Mouse (Mus musculus) embryonic facial prominence, embryonic 10.5 days (tissue): ENCODE results near the gene Thsd1. TPM values are rescaled to one million over a fixed set of nuclear protein-coding genes. Genes with fewer than 3 reads are reported as not detected.

Experiments
- DNase-seq: peaks from one replicate; pipeline ENCODE4 v3.0.0-alpha.2; 2017; ENCODE audit warnings: low spot score
- H3K27ac ChIP-seq: fragments of 300-500 bp; sonication (generic); replicated peaks from 2 replicates; pipeline ENCODE4 v1.5.1; 2016; ENCODE audit warnings: mild to moderate bottlenecking
- H3K27me3 ChIP-seq: fragments of 300-500 bp; sonication (generic); replicated peaks from 2 replicates; pipeline ENCODE4 v1.6.1; 2016; ENCODE audit warnings: low read depth, mild to moderate bottlenecking; ENCODE audit not compliant: poor library complexity, severe bottlenecking
- H3K36me3 ChIP-seq: fragments of 300-500 bp; sonication (generic); replicated peaks from 2 replicates; pipeline ENCODE4 v1.6.1; 2016; ENCODE audit warnings: mild to moderate bottlenecking, moderate library complexity
- H3K4me1 ChIP-seq: fragments of 300-500 bp; sonication (generic); 2 replicates; pipeline ENCODE4 v1.6.1; 2016
- H3K4me3 ChIP-seq: fragments of 300-500 bp; sonication (generic); 2 replicates; pipeline ENCODE4 v1.5.1; 2016; ENCODE audit warnings: mild to moderate bottlenecking, moderate library complexity
- H3K9me3 ChIP-seq: fragments of 300-500 bp; sonication (generic); 2 replicates; pipeline ENCODE4 v1.6.1; 2016; ENCODE audit warnings: mild to moderate bottlenecking
- WGBS: fragments of 180-500 bp; shearing (Covaris S2); methylation state at CpG from one replicate; pipeline ENCODE4 v1.1.7; 2016; 5-methylcytosine and 5-hydroxymethylcytosine counted together
- polyA plus RNA-seq: library from polyadenylated mRNA; unstranded; fragments of >200 nt; fragmentation: Nextera tagmentation; extraction: Ambion mirVana; gene quantifications from 2 replicates; pipeline ENCODE4 v1.2.1, GENCODE M21; 2016

Thsd1 gene
- polyA plus RNA-seq: 9.8 and 10.5 TPM in 2 replicates

DNA sequence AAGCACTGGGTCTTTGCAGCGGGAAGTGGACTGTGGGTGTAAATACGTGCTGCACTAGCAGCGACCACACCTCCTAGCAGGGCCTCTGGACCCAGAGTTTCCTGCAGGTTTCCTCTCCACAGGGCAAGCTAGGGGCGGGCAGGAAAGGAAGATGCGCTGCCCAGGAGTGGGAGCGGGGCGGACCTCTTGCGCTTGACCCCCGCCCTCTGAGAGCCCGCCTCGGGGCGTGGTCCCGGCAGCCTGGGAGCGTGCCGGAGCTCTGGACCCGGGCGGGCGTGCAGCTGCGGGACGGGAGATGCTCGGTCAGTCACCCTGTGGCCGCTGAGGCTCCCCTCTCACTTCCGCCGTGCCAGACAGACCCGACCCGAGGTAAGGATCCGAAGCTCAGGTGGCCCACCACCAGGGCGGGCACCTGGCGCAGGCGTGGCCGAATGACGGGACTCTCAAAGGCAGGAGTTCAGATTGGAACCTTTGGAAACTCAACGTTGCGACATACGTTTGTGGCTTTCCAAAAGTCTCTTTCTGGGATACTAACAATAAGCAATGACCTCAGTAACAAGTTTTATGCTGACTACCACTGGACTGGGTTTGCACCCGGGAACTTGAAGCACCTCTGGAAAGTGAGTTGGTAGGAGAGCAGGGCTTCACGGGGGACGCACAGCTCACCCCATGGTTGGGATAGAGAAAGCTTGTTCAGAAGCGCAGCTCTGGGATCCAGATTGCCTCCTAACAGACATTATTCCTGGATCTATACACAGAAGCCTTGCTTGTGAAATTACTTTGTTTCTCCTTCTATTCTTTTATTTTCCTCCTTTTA, at the start of gene Thsd1:
Gene Thsd1, plus strand, starts transcription at position 253 of the 817 bp plus-strand sequence.
- peaks cover 16% of the 10 kb centered on the region for H3K36me3 ChIP-seq
- under 1% methylated on average over 39 of the region's 39 CpGs for WGBS
- H3K9me3 ChIP-seq: no peaks in the 10 kb centered on the region
- H3K27ac ChIP-seq: peak within 1 kb of the TSS; percentile 52
- DNase-seq: peak; percentile 75
- peaks cover 8% of the 10 kb centered on the region; the same call in 1 of the 2 replicates for H3K4me1 ChIP-seq
- H3K4me3 ChIP-seq: peak within 1 kb of the TSS; percentile 69
- peaks cover 33% of the 10 kb centered on the region for H3K27me3 ChIP-seq

DNA sequence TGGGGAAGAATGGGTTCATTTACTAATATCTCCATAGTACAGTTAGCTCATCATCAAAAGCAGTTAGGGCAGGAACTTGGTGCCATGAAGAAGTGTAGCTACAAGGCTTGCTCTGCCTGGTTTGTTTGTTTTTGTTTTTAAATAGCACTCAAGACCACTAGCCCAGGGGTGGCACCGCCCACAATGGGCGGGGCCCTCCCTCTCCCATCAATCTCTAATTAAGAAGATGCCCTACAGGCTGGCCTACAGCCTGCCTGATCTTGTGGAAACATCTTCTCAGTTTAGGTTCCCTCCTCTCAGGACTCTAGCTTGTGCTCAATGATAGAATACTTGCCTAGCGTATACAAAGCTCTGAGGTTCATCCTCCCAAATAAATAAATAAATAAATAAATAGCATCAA, 42.2 kb upstream of the Thsd1 start:
- peak; percentile 54 for DNase-seq
- no peaks in the 10 kb centered on the region for H3K9me3 ChIP-seq
- peak overlapping the region; percentile 86 for H3K4me3 ChIP-seq
- WGBS: 0% methylated on average over 3 of the region's 3 CpGs
- peaks cover 8% of the 10 kb centered on the region for H3K36me3 ChIP-seq
- H3K4me1 ChIP-seq: peaks cover 12% of the 10 kb centered on the region
- H3K27ac ChIP-seq: peak overlapping the region; percentile 97
- H3K27me3 ChIP-seq: no peaks in the 10 kb centered on the region

- H3K9me3 ChIP-seq: no peaks in the 10 kb centered on the region
- peak within 1 kb of the TSS; percentile 97 for H3K27ac ChIP-seq
- H3K36me3 ChIP-seq: no peaks in the 10 kb centered on the region
- peak within 1 kb of the TSS; percentile 86 for H3K4me3 ChIP-seq
- 3% methylated on average over 63 of the region's 63 CpGs for WGBS
- DNase-seq: peak; percentile 97
- H3K4me1 ChIP-seq: peaks cover 12% of the 10 kb centered on the region
- no peaks in the 10 kb centered on the region for H3K27me3 ChIP-seq
Observed at GRCm38 (mm10) chr8:22185431-22186397, 41.4 kb upstream of the Thsd1 start, which contains the start of gene Ckap2. TSS of gene Ckap2 (minus strand) at chr8:22185819.

DNA sequence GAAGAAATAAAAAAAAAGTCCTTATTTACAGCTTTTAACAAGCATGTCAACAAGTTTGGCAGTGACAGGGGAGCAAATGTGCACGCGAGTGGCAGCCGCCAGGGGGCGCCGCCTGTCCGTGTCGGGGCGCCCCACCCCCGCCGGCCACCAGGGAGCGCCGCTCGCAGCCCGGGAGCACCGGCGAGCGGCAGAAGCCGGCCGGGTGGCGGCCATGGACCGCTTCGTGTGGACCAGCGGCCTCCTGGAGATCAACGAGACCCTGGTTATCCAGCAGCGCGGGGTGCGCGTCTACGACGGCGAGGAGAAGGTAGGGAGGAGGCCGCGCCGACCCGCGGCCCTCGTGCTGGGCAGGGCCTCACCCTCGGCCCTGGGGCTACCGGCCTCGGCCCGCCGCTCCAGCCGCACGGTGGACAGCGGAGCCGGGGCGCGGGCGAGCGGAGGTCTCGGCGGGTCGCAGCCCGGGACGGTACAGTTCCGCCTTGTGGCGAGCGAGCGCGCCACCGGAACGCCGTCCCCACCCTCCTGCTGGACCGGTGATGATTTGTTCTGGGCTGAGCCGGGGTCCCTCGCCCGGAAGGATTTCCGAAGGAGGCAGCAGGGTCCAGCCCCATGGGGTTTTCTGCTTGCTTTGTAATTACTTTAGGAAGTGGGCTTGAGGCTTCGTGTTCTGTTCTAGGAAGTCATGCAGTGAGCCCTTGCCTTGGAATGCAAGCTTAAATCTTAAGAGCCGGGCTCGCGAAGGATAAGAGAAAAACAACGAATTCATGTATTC, 34.3 kb upstream of the Thsd1 start, which contains the start of gene Vps36:
Gene Vps36, plus strand, starts transcription at position 150 of the 772 bp plus-strand sequence.
- peak; percentile 92 for DNase-seq
- Histone ChIP-seq H3K36me3 (peaks cover 1% of the 10 kb centered on the region; the same call in 1 of the 2 replicates), H3K27ac (peak within 1 kb of the TSS; percentile 99), H3K27me3 (no peaks in the 10 kb centered on the region), H3K9me3 (no peaks in the 10 kb centered on the region), H3K4me1 (peaks cover 14% of the 10 kb centered on the region), H3K4me3 (peak within 1 kb of the TSS; percentile 82)
- WGBS: under 1% methylated on average over 73 of the region's 73 CpGs

DNA sequence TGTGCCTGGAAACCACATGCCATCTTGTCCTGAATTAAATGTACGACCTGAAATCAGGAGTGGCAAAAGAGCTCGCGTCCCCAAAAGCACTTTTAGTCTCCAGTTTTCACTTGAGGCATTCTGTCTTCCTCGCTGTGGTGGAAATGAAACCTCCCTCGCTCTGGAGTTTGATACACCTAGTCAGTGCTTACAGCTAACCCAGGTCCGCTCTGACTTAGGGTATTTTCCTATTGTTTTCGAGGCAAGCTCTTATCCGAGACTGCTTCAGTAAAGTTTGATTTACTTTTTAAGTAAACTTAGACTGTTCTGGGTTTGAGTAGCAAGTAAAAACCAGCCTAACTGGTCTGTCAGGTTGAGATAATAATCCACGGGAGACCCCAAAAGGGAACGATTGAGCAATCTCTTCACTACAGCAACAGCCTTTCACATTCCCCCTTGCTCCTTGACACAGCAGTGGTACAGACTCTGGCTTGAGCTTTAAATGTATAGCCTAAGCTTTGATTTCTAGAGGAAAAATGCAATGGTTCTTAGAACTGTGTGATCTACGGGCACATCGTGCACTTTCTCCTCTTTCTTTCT, 33.6 kb upstream of the Thsd1 start:
- peak overlapping the region; percentile 82 for H3K4me3 ChIP-seq
- 17% methylated on average over 12 of the region's 12 CpGs for WGBS
- H3K36me3 ChIP-seq: peaks cover 4% of the 10 kb centered on the region; the same call in 1 of the 2 replicates
- DNase-seq: no peak
- no peaks in the 10 kb centered on the region for H3K27me3 ChIP-seq
- peak overlapping the region; percentile 99 for H3K27ac ChIP-seq
- peaks cover 14% of the 10 kb centered on the region for H3K4me1 ChIP-seq
- H3K9me3 ChIP-seq: no peaks in the 10 kb centered on the region

- 90% methylated on average over 6 of the region's 6 CpGs for WGBS
- H3K27me3 ChIP-seq: no peaks in the 10 kb centered on the region
- DNase-seq: no peak
- H3K9me3 ChIP-seq: no peaks in the 10 kb centered on the region; the same call in 1 of the 2 replicates
- H3K27ac ChIP-seq: no peak overlapping the region
- H3K36me3 ChIP-seq: peaks cover 37% of the 10 kb centered on the region
- H3K4me3 ChIP-seq: no peak overlapping the region
- peaks cover 14% of the 10 kb centered on the region for H3K4me1 ChIP-seq
Observed at GRCm38 (mm10) chr8:22197914-22198313, 29.2 kb upstream of the Thsd1 start.

DNA sequence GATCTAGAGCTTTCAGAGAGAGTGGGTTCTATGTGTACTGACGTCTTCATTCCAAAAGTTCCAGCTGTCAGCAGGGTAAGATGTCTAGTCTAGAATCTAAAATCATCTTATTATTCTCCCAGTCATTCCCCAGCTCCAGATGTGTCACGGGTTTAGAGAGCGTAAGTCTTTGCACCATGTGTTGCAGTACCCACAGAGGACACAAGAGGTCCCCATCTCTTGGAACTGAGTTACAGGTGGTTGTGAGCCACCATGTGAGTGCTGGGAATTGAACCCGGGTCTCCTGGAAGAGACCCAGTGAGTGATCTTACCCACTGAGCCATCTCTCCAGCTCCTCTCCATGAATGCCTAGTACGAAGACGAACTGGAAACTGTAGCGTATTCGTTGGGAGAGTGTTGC, 27.6 kb upstream of the Thsd1 start:
- 94% methylated on average over 8 of the region's 8 CpGs for WGBS
- no peak overlapping the region for H3K4me3 ChIP-seq

GRCm38 (mm10) chr8:22207535-22207934, 19.6 kb upstream of the Thsd1 start:
- H3K4me1 ChIP-seq: no peaks in the 10 kb centered on the region
- 87% methylated on average over 4 of the region's 4 CpGs for WGBS
- peaks cover 73% of the 10 kb centered on the region for H3K36me3 ChIP-seq
- no peaks in the 10 kb centered on the region for H3K9me3 ChIP-seq
- no peak overlapping the region for H3K27ac ChIP-seq
- H3K4me3 ChIP-seq: no peak overlapping the region
- DNase-seq: no peak
- no peaks in the 10 kb centered on the region for H3K27me3 ChIP-seq

More for the DNA sequence above, 27.6 kb upstream of the Thsd1 start:
- Histone ChIP-seq H3K9me3 (no peaks in the 10 kb centered on the region; the same call in 1 of the 2 replicates), H3K36me3 (peaks cover 44% of the 10 kb centered on the region), H3K27me3 (no peaks in the 10 kb centered on the region), H3K27ac (no peak overlapping the region), H3K4me1 (peaks cover 3% of the 10 kb centered on the region)
- no peak for DNase-seq

DNA sequence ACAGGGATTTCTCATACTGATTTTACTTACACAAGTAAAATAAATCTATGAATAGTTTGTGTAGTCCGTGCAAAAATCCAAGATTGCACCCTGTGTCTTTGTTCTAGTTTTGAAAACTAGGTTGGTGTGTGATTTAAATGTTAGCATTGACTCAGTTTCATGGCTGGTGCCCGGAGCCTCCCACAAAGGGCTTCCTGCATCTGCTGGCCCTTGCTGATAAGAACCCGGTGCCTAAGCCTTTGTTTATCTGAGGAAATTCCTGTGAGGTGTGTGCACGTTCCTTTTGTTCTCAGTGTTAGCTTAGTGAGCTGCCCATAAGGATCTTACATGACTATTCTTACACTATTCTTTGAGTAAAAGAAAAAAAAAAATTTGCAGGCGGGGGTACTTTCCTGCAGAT, 18.1 kb upstream of the Thsd1 start:
- DNase-seq: no peak
- no peaks in the 10 kb centered on the region for H3K4me1 ChIP-seq
- no peak overlapping the region for H3K27ac ChIP-seq
- no peaks in the 10 kb centered on the region for H3K27me3 ChIP-seq
- no peaks in the 10 kb centered on the region for H3K9me3 ChIP-seq
- WGBS: 70% methylated on average over 5 of the region's 5 CpGs
- peaks cover 74% of the 10 kb centered on the region for H3K36me3 ChIP-seq
- H3K4me3 ChIP-seq: no peak overlapping the region

DNA sequence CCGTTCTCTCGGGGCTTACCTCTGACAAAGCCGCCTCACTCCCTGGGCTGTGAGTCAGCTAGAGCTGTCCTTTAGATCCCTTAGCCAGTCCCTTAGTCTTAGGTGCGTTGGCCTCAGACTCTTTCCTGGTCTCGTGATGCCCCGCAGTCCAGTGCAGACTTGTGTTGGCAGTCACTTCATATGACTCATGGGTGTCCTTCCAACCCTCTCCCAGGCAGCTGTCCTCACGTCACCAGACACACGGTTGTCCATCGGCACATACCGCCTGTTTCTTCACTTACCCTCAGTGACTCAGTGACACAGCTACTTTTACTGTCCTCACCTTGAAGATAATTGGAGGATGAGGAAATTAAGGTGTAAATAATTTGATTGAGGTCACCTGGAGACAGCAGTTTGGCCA, 12.3 kb upstream of the Thsd1 start:
- Histone ChIP-seq H3K27ac (no peak overlapping the region), H3K4me3 (no peak overlapping the region), H3K27me3 (no peaks in the 10 kb centered on the region), H3K4me1 (no peaks in the 10 kb centered on the region), H3K36me3 (peaks cover 90% of the 10 kb centered on the region), H3K9me3 (no peaks in the 10 kb centered on the region)
- WGBS: 94% methylated on average over 10 of the region's 10 CpGs
- no peak for DNase-seq

GRCm38 (mm10) chr8:22226361-22226760, 752 bp upstream of the Thsd1 start:
- Histone ChIP-seq H3K27ac (no peak overlapping the region), H3K4me3 (no peak overlapping the region; the same call in 1 of the 2 replicates), H3K27me3 (peaks cover 33% of the 10 kb centered on the region), H3K36me3 (peaks cover 26% of the 10 kb centered on the region), H3K9me3 (no peaks in the 10 kb centered on the region), H3K4me1 (peaks cover 8% of the 10 kb centered on the region; the same call in 1 of the 2 replicates)
- DNase-seq: no peak
- 60% methylated on average over 8 of the region's 8 CpGs for WGBS
